Mouse (Mus musculus): ENCODE measurements around the gene Rhoc.
A peak's percentile ranks its signal among the peaks of the same experiment; 100 is the strongest.
"Not testable (repeated sequence)": the region's sequence is repeated elsewhere in the genome, so short reads cannot be mapped to it uniquely, and the experiment has no call there.

Rhoc gene

DNA sequence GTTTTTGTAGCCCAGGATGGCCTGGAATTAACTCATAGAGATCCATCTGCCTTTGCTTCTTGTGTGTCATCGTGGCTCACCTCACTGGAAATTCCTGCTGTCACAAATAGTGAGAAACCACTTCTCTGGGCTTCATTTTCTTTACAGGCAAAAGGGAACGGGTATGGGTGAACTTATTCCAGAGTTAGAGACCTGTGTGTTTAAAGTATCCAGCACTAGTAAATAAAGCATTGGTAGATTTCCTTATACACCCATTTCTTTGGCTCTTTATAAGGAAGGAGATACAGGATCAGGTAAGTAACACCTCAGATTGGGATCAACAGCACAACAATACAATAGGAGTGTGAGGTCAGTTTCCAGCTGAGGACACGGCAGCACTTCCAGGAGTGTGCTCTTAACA, at the start of gene Rhoc:
Rhoc (plus strand) TSS at position 301 of the 400 bp plus-strand sequence.
- no peak for DNase-seq (ENCODE audit: low read depth, low spot score)

DNA sequence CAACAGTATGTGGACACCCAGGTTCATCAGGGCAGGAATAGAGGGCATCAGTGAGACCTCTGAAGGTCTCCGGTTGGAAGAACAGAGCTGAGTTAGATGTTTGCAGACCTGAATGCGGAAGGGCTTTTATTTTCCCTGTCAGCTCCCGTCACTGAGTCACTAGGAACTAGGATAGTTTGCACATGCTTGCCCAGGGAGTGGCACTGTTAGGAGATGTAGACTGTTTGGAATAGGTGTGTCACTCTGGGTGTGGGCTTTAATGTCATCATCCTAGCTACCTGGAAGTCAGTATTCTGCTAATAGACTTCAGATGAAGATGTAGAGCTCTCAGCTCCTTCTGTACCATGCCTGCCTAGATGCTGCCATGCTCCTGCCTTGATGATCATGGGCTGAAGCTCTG, 46.2 kb upstream of the Rhoc start:
- no peak for DNase-seq (ENCODE audit: low read depth, low spot score)

- DNase-seq (ENCODE audit: low read depth, low spot score): no peak
These were observed 45.0 kb upstream of the Rhoc start for GRCm38 (mm10) chr3:104743161-104743560.

DNA sequence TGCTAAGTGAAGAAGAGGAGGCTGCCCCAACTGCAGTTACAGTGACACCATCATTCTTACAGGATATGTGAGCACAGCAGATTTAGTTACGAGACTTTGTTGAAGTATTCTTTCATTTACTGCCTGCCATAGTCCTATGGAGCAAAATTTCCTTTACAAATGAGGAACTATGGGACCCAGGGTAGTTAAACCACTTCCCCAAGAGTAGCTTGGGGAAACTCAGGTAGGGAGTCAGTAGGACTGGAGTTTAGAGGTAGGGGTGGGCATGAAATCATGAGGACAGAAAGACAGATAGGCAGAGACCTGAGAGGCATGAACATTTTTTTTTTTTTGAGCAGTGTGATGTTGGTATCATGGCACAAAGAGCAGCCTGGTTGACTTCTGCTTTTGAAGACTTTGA, 44.3 kb upstream of the Rhoc start:
- no peak for DNase-seq (ENCODE audit: low read depth, low spot score)

GRCm38 (mm10) chr3:104752845-104753244, 35.3 kb upstream of the Rhoc start:
- DNase-seq (ENCODE audit: low read depth, low spot score): peak; percentile 26

DNA sequence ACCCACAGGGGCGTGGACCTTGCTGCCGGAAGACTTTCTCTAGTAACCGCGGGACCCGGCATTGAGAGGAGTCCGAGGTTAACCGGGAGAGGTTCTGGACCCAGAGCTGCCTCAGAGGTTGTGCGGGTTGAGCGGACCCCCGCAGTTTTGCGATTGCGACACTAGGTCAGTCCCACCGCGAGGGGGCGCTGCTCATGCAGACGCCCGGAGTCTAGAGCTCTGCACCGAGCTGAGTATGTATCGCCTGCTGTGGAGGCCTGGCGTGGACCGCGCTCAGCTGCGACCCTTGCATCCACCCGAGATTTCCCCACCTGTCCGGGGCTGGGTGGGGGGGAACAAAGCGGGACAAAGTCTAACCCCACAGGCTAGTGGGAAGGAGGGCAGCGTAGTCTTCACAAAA, 29.8 kb upstream of the Rhoc start:
- peak; percentile 79 for DNase-seq (ENCODE audit: low read depth, low spot score)

DNA sequence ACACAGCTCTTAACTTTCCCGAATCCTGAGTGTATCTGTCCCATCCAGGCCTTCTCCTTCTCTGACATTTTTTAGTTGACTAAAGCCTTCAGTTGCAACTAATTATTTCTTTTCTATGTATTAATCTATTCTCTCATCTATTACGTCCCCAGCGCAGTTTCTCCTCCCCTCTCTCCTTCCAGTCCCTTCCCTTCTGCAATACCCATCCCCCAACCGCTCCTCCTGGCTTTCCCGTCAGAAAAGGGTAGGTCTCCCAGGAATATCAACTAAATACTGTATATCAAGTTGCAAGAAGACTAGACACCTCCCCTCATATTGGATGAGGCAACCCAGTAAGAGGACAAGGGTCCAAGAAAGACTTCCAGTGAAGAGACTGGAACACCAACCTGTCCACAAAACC, 29.3 kb upstream of the Rhoc start:
- no peak for DNase-seq (ENCODE audit: low read depth, low spot score)

DNA sequence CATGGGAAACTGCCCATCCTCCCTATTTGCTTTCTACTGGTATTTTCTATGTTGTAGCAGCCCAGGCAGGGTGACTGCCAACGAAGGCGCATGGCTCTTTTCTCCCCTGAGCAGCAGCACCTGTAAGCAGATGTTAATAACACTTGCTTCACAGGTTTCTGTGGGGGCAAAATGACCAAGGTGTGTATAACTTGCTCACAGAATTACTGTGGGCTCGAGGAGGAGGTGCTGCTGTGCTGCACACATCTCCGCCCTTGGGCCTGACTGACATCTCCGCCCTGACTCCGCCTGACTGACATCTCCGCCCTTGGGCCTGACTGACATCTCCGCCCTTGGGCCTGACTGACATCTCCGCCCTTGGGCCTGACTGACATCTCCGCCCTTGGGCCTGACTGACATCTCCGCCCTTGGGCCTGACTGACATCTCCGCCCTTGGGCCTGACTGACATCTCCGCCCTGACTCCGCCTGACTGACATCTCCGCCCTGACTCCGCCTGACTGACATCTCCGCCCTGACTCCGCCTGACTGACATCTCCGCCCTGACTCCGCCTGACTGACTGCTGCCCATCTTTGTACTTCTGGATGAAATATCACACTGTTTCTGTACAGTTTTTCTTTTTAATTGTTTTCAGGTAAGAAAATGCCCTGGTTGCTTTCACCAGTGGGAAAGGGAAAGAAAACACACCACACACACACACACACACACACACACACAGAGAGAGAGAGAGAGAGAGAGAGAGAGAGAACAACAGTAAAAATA, 25.9 kb upstream of the Rhoc start:
- DNase-seq (ENCODE audit: low read depth, low spot score): not testable (repeated sequence)

DNA sequence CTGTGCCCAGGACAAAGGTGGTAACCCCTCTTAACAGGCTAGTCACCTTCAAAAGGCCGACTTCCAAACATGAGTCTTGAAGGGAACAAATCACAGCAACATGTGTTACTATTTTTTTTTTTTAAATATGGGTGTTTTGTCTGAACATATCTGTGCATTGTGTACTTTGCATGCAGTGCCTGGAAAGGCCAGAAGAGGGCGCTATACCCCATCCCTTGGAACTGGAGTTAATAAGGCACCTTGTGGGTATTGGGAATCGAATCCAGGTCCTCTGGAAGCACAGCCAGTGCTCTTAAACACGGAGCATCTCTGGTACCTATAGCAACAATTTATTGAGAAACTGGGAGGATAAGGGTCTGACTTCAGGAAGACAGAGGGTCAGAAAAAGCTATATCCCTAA, 23.2 kb upstream of the Rhoc start:
- DNase-seq (ENCODE audit: low read depth, low spot score): peak; percentile 58

DNA sequence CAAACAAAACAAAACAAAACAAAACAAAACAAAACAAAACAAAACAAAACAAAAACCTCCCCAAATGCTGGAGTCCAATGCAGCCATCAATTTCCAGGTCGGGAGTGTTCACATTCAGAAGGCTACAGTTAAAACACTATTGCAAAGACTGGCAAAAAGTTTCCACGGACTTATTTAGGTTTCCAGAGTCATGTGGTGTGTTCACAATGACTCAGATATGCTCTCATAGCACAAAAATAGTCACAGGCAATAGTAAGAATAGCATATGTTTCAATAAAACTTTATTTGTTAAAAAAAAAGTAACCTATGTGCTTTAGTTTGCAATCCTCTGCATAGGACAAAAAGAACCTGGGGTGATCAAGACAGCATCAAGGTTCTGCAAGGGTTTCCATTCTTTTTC, 21.0 kb upstream of the Rhoc start:
- DNase-seq (ENCODE audit: low read depth, low spot score): no peak

DNA sequence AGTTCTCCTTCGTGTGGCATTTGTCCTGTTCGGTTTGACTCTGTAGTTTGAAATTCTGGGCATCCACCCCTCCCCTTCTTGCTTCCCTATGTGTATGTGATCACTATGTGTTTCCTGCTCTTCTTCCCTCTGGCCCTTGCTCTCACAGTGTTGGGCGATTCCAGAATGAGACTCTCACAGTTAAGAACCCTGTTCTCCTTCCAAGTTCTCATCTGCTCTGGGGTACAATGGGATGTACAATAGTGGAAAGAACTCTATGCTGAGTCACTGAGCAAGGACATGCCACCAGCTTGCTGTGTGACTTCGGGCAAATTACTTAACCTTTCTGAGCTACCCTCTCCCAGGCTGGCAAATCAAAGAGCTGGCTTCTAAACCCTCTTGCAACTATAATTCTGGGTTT, 20.5 kb upstream of the Rhoc start:
- no peak for DNase-seq (ENCODE audit: low read depth, low spot score)

DNA sequence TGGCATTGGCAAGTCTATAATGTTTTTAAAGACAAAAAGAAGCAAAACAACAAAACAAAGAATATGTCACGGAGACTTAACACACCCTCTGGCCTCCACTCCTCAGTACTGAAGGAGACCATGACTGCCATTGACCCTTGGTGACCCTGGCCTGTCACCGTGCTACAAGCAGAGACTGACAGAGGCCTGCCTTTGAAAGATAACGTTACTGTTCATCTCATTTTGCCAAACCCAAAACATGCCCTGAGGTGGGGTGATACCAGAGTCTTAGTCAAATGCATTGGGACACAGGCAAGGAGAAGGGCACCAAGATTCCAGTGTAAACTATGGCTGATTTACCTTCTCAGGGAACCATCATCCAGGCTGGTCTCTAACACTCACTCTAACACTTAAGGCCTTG, 19.0 kb upstream of the Rhoc start:
- no peak for DNase-seq (ENCODE audit: low read depth, low spot score)

DNA sequence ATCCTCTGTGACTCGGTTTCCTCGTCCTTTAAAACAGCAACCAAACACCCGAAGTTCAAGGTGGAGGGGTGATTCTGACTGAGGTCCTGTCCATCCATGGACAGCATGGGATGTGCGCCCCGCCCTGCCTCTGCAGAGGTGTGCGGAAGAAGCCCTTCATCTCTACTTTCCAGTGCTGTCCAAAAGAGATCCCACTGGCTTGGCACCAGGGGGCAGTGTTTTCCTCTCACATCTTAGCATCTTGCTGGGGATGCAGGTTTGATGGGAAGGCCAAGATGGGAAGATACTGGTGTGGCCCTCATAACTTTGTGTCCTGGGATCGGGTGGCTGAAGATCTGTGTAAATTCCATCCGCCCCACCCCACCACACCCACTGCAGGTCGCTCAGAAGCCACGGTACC, 18.1 kb upstream of the Rhoc start:
- DNase-seq (ENCODE audit: low read depth, low spot score): peak; percentile 41

DNA sequence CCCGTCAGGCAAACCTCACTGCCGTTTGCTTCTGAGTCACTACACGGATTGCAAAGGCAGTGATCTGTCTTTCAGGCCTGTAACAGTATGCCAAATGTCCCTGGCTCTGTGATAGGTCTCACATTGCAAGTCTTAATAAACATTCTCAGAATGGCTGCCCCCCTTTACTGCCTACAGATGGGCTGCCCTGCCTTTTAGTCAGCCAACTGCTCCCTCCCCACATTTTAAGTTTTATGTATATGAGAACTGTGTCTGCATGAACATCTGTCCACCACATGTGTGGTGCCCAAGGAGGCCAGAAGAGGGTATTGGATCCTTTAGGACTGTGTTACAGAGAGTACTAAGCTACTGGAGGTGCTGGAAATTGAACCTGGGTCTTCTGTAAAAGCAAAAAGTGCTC, 17.3 kb upstream of the Rhoc start:
- no peak for DNase-seq (ENCODE audit: low read depth, low spot score)

DNA sequence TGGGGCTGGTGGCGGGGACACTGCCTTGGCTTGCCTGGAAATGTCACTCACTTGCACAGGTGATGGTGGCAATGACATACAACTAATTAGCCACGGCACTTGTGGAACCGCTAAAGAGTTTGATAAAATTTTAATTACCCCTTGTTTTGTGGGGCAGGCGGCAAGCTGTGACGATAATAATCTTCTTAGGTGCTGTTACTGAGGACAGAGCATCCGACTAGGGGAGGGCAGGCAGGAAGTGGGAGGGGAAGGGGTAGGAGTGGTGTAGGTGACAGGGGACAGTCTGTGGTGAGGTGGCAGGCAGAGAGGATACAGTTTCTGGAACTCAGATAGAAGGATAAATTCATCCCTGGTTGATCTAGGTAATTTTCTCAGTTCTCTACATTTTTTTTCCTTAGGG, 16.7 kb upstream of the Rhoc start:
- peak; percentile 82 for DNase-seq (ENCODE audit: low read depth, low spot score)

DNA sequence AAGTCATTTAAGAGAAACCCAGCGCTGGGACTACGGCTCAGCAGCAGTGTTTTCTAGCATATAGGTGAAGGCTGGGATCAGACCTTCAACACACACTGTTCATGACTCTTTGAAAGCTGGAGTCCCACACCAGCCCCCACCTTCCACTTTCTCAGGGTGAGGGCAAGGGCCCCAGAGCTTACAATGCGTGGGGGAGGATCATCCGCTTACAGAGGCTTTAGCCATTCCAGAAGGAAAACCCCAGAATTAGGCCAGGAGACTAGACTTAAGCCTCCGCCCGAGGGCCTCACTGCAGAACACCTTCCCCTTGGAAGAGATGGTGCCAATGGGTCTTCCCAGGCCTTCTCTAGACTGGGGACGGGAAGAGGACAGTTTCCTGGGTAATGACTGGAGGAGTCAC, 14.9 kb upstream of the Rhoc start:
- DNase-seq (ENCODE audit: low read depth, low spot score): no peak

DNA sequence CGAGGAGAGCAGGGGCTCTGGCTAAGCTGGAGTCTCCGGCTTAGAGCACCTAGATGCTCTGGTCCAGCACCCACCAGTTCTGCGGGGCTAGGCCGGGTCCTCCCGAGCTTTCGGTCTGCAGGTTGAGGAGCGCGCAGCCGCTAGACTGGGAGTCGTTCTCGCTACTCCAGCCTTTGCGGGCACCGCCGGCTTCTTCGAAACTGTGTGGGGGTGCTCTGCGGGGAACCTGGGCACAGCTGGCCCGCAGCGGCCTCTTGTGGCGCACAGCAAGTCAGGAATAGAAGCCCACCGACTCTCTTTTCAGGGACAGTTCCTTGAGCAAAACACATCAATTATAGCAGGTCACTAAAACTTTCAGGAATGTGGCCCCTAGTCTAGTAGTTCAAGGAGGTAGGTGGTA, 10.8 kb upstream of the Rhoc start:
- DNase-seq (ENCODE audit: low read depth, low spot score): peak; percentile 63

- peak; percentile 74 for DNase-seq (ENCODE audit: low read depth, low spot score)
These were observed 8.2 kb upstream of the Rhoc start for GRCm38 (mm10) chr3:104779949-104780348.

DNA sequence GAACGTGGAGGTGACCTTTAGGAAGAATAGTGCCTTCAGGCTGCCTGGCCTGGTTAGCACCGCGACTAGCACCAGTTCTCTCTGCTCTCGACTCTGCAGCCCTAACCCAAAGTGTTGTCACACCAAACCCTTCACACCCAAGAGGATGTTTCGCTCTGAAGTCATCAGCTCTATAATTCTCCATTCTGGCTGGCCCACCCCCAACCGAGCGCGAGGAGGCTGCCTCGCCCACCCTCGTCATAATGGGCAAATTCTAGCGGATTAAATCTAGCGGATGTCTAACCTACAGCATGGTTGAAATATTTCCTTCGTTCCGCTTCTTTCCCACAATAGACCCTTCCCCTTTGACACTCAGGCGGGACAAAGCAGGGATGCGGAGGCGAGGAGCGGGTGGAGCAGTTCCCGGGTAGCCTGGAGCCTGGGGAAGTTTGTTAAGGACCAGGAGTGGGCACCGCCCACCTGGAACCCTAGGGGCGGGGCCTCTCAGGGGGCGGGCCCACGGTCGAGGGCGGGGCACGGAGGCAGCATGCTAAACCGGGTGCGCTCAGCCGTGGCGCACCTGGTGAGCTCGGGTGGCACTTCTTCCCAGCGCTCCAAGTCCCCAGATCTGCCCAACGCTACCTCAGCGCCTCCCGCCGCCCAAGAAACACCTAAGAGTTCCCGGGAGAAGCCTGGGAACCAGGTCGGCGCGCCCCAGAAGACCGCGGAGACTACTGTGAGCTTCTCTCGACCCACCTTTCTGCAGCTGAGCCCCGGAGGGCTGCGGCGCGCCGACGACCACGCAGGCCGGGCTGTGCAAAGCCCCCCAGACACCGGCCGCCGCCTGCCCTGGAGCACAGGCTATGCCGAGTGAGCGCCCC, 7.4 kb upstream of the Rhoc start, which contains the start of gene Ppm1j:
Ppm1j (plus strand) TSS at position 496 of the 860 bp plus-strand sequence.
- peak; percentile 78 for DNase-seq (ENCODE audit: low read depth, low spot score)

GRCm38 (mm10) chr3:104781471-104781903, 6.7 kb upstream of the Rhoc start, which contains the start of gene Fam19a3:
Fam19a3 (minus strand) TSS chr3:104781840.
- peak; percentile 72 for DNase-seq (ENCODE audit: low read depth, low spot score)

GRCm38 (mm10) chr3:104782061-104782681, 6.0 kb upstream of the Rhoc start:
- peak; percentile 48 for DNase-seq (ENCODE audit: low read depth, low spot score)

DNA sequence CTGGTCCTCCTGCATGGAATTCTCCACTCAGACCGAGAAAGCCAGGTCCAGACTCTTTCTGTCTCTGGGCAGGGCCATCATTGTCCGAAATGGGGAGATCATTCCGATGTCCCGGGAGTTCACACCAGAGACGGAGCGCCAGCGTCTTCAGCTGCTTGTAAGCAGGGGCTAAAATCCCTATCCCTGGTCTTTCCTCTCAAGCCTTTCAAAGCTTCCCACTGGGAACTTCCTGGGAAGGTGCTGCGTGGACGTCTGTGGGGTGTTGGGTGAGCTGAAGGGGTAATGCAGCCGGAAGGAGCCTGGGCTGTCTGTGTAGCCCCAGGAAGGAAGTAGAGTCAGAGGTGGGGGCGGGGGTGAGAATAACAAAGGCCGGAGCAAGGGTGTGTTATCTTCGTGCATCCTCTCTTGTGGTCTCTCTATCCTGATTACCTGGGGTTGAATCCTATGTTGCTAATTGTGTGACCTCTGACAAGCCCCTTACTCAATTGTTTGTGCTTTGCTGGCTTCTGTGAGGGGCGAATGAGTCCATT, 4.1 kb upstream of the Rhoc start:
- DNase-seq (ENCODE audit: low read depth, low spot score): peak; percentile 53
